In genomic region chr12:111038976-111039612, GRCm38 (mm10) we compare ENCODE assay signal across 8 mouse cellular contexts. TPM values are rescaled to one million over a fixed set of nuclear protein-coding genes. Genes with fewer than 3 reads are reported as not detected.
A peak's percentile ranks its signal among the peaks of the same experiment; 100 is the strongest.
DNase-seq lines count a peak whose midpoint lies in the region; ATAC-seq and TF ChIP-seq lines count a peak whose summit lies in the region.

Rcor1 (plus strand) TSS chr12:111039351.

- peaks cover 10% of the 10 kb centered on the region; the same call in 1 of the 2 replicates for H3K36me3 ChIP-seq in kidney, embryonic 14.5 days (ENCODE audit: control insufficient read depth, insufficient read depth, low read length)
- H3K36me3 ChIP-seq in limb, embryonic 15.5 days, result peaks cover 12% of the 10 kb centered on the region

- no peaks in the 10 kb centered on the region for H3K27me3 ChIP-seq in kidney, embryonic 14.5 days (ENCODE audit: control insufficient read depth, insufficient read depth, low read length)
- no peaks in the 10 kb centered on the region for H3K27me3 ChIP-seq in limb, embryonic 15.5 days

- peak within 1 kb of the TSS; percentile 94 for H3K4me3 ChIP-seq in bone marrow macrophage, adult 2 months (ENCODE audit: insufficient read depth, low read length)
- peak within 1 kb of the TSS; percentile 98 for H3K4me3 ChIP-seq in embryonic fibroblast, embryonic 13.5 days (ENCODE audit: insufficient read depth, low read length)
- H3K4me3 ChIP-seq in kidney, embryonic 14.5 days (ENCODE audit: low read length), result peak within 1 kb of the TSS; percentile 98
- H3K4me3 ChIP-seq in limb, embryonic 15.5 days, result peak within 1 kb of the TSS; percentile 96

- no peaks in the 10 kb centered on the region for H3K9me3 ChIP-seq in kidney, embryonic 14.5 days (ENCODE audit: control insufficient read depth, low read length)
- H3K9me3 ChIP-seq in limb, embryonic 15.5 days, result no peaks in the 10 kb centered on the region

- WGBS in kidney, embryonic 14.5 days, result under 1% methylated on average over 62 of the region's 76 CpGs
- WGBS in limb, embryonic 15.5 days, result under 1% methylated on average over 50 of the region's 76 CpGs

- peak; percentile 97 for ATAC-seq in kidney, embryonic 14.5 days (ENCODE audit: low FRiP score, low TSS enrichment)
- peak; percentile 95 for ATAC-seq in limb, embryonic 15.5 days (ENCODE audit: insufficient number of reproducible peaks, low FRiP score, low TSS enrichment, low read depth)

- peak within 1 kb of the TSS; percentile 92 for H3K4me2 ChIP-seq in kidney, embryonic 14.5 days (replicated peaks; ENCODE audit: low read depth, low read length)
- H3K4me2 ChIP-seq in limb, embryonic 15.5 days, result peak within 1 kb of the TSS; percentile 87

- H3K4me1 ChIP-seq in bone marrow macrophage, adult 2 months (ENCODE audit: control insufficient read depth, insufficient read depth, low read length), result peaks cover 32% of the 10 kb centered on the region
- no peaks in the 10 kb centered on the region for H3K4me1 ChIP-seq in embryonic fibroblast, embryonic 13.5 days (ENCODE audit: control insufficient read depth, insufficient read depth, low read length)
- peaks cover 28% of the 10 kb centered on the region for H3K4me1 ChIP-seq in kidney, embryonic 14.5 days (ENCODE audit: control insufficient read depth, insufficient read depth, low read length)
- H3K4me1 ChIP-seq in limb, embryonic 15.5 days, result peaks cover 24% of the 10 kb centered on the region

- H3K27ac ChIP-seq in bone marrow macrophage, adult 2 months (ENCODE audit: insufficient read depth, low read depth, low read length), result peak within 1 kb of the TSS; percentile 86
- H3K27ac ChIP-seq in embryonic fibroblast, embryonic 13.5 days (ENCODE audit: insufficient read depth, low read length), result peak within 1 kb of the TSS; percentile 85
- H3K27ac ChIP-seq in kidney, embryonic 14.5 days (ENCODE audit: low read depth, low read length), result peak within 1 kb of the TSS; percentile 100
- H3K27ac ChIP-seq in limb, embryonic 15.5 days, result peak within 1 kb of the TSS; percentile 99

- H3K9ac ChIP-seq in kidney, embryonic 14.5 days (ENCODE audit: low read depth, low read length), result peak within 1 kb of the TSS; percentile 98
- H3K9ac ChIP-seq in limb, embryonic 15.5 days, result peak within 1 kb of the TSS; percentile 97

- no peak for TF ChIP-seq CTCF in bone marrow macrophage, adult 2 months (IDR thresholded peaks at IDR 0.05; ENCODE audit: low read depth, low read length)
- no peak for TF ChIP-seq CTCF in embryonic fibroblast, embryonic 13.5 days (IDR thresholded peaks at IDR 0.05; ENCODE audit: borderline replicate concordance, insufficient read depth, low read length)

- DNase-seq in A20 (ENCODE audit: low read depth, low spot score), result peak; percentile 100
- peak; percentile 99 for DNase-seq in heart, adult 9 months (ENCODE audit: low spot score in 2 of 2)
- peak; percentile 98 for DNase-seq in monocyte, adult 2 months (ENCODE audit: low read depth in 1 of 2, low spot score in 2 of 2)
- peak; percentile 100 for DNase-seq in spleen, postnatal 36 days (ENCODE audit: low spot score in 2 of 2)

- no peak; the same call in none of the 2 replicates for TF ChIP-seq POLR2A in bone marrow macrophage, adult 2 months (IDR thresholded peaks at IDR 0.05; ENCODE audit: borderline replicate concordance, low read depth, low read length)
- peak; percentile 74 for TF ChIP-seq POLR2A in embryonic fibroblast, embryonic 13.5 days (IDR thresholded peaks at IDR 0.05; ENCODE audit: low read depth, low read length)

RNA-seq across cellular contexts. Expression of gene Rcor1, which starts in this region (rescaled TPM):
- polyA plus RNA-seq in bone marrow macrophage, adult 2 months (2012; ENCODE audit: insufficient read depth, insufficient read length, missing spikeins), result 26.2 and 33.8 TPM in 2 replicates
- 49.2 and 49.6 TPM in 2 replicates for polyA plus RNA-seq in embryonic fibroblast, embryonic 13.5 days (2011; ENCODE audit: insufficient read length, low read depth, missing spikeins)
- polyA plus RNA-seq in kidney, embryonic 14.5 days (2014; fragmentation: Nextera tagmentation; extraction: Ambion mirVana), result 15.9 and 17.4 TPM in 2 replicates
- 12.3 and 13.5 TPM in 2 replicates for polyA plus RNA-seq in limb, embryonic 15.5 days (2015; fragmentation: Nextera tagmentation; extraction: Ambion mirVana)

Comparison
In these comparisons a context has a peak if more than half of its experiments do, and no peak if none do; other contexts are left out.
1. Peak in every context shown above with its lines: DNase-seq, ATAC-seq, H3K4me3 ChIP-seq and H3K27ac ChIP-seq.